Mouse (Mus musculus) midbrain, embryonic 11.5 days (tissue): Measurements from ENCODE around the gene Hhat. TPM values are rescaled to one million over a fixed set of nuclear protein-coding genes. Genes with fewer than 3 reads are reported as not detected.

ENCODE experiments used
- ATAC-seq: fragments of 200-750 bp; cut with Nextera tagmentation; 2 replicates; pipeline ENCODE4 v1.8.0; 2017; ENCODE audit warnings: moderate TSS enrichment, moderate library complexity; ENCODE audit not compliant: low FRiP score
- DNase-seq: peaks from one replicate; pipeline ENCODE4 v3.0.0; 2015; ENCODE audit warnings: low spot score; ENCODE audit errors: missing footprints
- H3K27ac ChIP-seq: fragments of 300-500 bp; sonication (generic); 2 replicates; pipeline ENCODE4 v1.5.1; 2014; ENCODE audit warnings: low read depth, low read length
- H3K27me3 ChIP-seq: fragments of 300-500 bp; sonication (generic); 2 replicates; pipeline ENCODE4 v1.6.1; 2014; ENCODE audit warnings: mild to moderate bottlenecking, low read length, moderate library complexity, mixed read lengths; ENCODE audit not compliant: control insufficient read depth, insufficient read depth
- H3K36me3 ChIP-seq: fragments of 300-500 bp; sonication (generic); 2 replicates; pipeline ENCODE4 v1.6.1; 2014; ENCODE audit warnings: mild to moderate bottlenecking, low read length, moderate library complexity, mixed read lengths; ENCODE audit not compliant: control insufficient read depth, insufficient read depth
- H3K4me1 ChIP-seq: fragments of 300-500 bp; sonication (generic); 2 replicates; pipeline ENCODE4 v1.6.1; 2014; ENCODE audit warnings: low read length; ENCODE audit not compliant: control insufficient read depth, insufficient read depth
- H3K4me2 ChIP-seq: fragments of 300-500 bp; sonication (generic); 2 replicates; pipeline ENCODE4 v1.6.1; 2014; ENCODE audit warnings: mild to moderate bottlenecking, moderate library complexity
- H3K4me3 ChIP-seq: fragments of 300-500 bp; sonication (generic); 2 replicates; pipeline ENCODE4 v1.5.1; 2014; ENCODE audit warnings: low read depth, low read length
- H3K9ac ChIP-seq: fragments of 300-500 bp; sonication (generic); 2 replicates; pipeline ENCODE4 v1.6.1; 2014; ENCODE audit warnings: low read length
- H3K9me3 ChIP-seq: fragments of 300-500 bp; sonication (generic); 2 replicates; pipeline ENCODE4 v1.6.1; 2016; ENCODE audit warnings: low read length; ENCODE audit not compliant: control insufficient read depth
- WGBS: fragments of 180-500 bp; shearing (Covaris S2); extraction: QIAGEN DNeasy Blood & Tissue Kit; methylation state at CpG from one replicate; pipeline ENCODE4 v1.1.7; 2014; 5-methylcytosine and 5-hydroxymethylcytosine counted together
- polyA plus RNA-seq: library from polyadenylated mRNA; unstranded; fragments of >200 nt; fragmentation: Nextera tagmentation; extraction: Ambion mirVana; gene quantifications from 2 replicates; pipeline ENCODE4 v1.2.1, GENCODE M21; 2014

Hhat gene
- polyA plus RNA-seq, 1 experiment from 2014 or later = 11.0 TPM

- H3K27ac ChIP-seq = no peak overlapping the region
- DNase-seq = no peak
- no peaks in the 10 kb centered on the region for H3K9me3 ChIP-seq
- H3K9ac ChIP-seq = no peak overlapping the region
- H3K4me3 ChIP-seq = no peak overlapping the region
- no peaks in the 10 kb centered on the region for H3K27me3 ChIP-seq
- no peaks in the 10 kb centered on the region for H3K36me3 ChIP-seq
- 73% methylated on average over 5 of the region's 5 CpGs for WGBS
- peaks cover 3% of the 10 kb centered on the region; the same call in 1 of the 2 replicates for H3K4me1 ChIP-seq
- no peak overlapping the region for H3K4me2 ChIP-seq
- ATAC-seq = no peak
These were observed 166.6 kb downstream of the Hhat start for GRCm38 (mm10) chr1:192604413-192604812.

- H3K36me3 ChIP-seq = no peaks in the 10 kb centered on the region
- H3K27me3 ChIP-seq = no peaks in the 10 kb centered on the region
- WGBS = 58% methylated on average over 7 of the region's 7 CpGs
- DNase-seq (no peak), ATAC-seq (no peak)
- no peak overlapping the region for H3K4me3 ChIP-seq
- no peak overlapping the region for H3K9ac ChIP-seq
- H3K27ac ChIP-seq = no peak overlapping the region
- H3K4me1 ChIP-seq = peaks cover 3% of the 10 kb centered on the region; the same call in 1 of the 2 replicates
- no peaks in the 10 kb centered on the region for H3K9me3 ChIP-seq
- no peak overlapping the region for H3K4me2 ChIP-seq
These were observed 167.5 kb downstream of the Hhat start for GRCm38 (mm10) chr1:192603556-192603955.

- Histone ChIP-seq H3K4me2 (no peak overlapping the region), H3K4me3 (no peak overlapping the region), H3K27me3 (no peaks in the 10 kb centered on the region), H3K4me1 (peaks cover 3% of the 10 kb centered on the region; the same call in 1 of the 2 replicates), H3K36me3 (no peaks in the 10 kb centered on the region), H3K9me3 (no peaks in the 10 kb centered on the region), H3K27ac (no peak overlapping the region), H3K9ac (no peak overlapping the region)
- WGBS = 93% methylated on average over 3 of the region's 3 CpGs
- no peak for ATAC-seq
- no peak for DNase-seq
These were observed 169.8 kb downstream of the Hhat start for GRCm38 (mm10) chr1:192601206-192601605.

- Histone ChIP-seq H3K27ac (no peak overlapping the region), H3K27me3 (no peaks in the 10 kb centered on the region), H3K4me2 (no peak overlapping the region), H3K4me1 (peaks cover 3% of the 10 kb centered on the region; the same call in 1 of the 2 replicates), H3K4me3 (no peak overlapping the region), H3K9me3 (no peaks in the 10 kb centered on the region), H3K9ac (no peak overlapping the region), H3K36me3 (no peaks in the 10 kb centered on the region)
- no peak for ATAC-seq
- 88% methylated on average over 7 of the region's 7 CpGs for WGBS
- no peak for DNase-seq
These were observed 171.3 kb downstream of the Hhat start for GRCm38 (mm10) chr1:192599746-192600145.

GRCm38 (mm10) chr1:192598380-192598779 is 172.6 kb downstream of the Hhat start:
- WGBS = 47% methylated on average over 2 of the region's 2 CpGs
- H3K4me2 ChIP-seq = no peak overlapping the region

GRCm38 (mm10) chr1:192595426-192595825 is 175.6 kb downstream of the Hhat start:
- no peak overlapping the region for H3K9ac ChIP-seq
- no peak overlapping the region for H3K4me3 ChIP-seq
- WGBS = 79% methylated on average over 4 of the region's 4 CpGs
- H3K9me3 ChIP-seq = no peaks in the 10 kb centered on the region
- no peak overlapping the region for H3K27ac ChIP-seq
- no peak for DNase-seq
- no peaks in the 10 kb centered on the region for H3K36me3 ChIP-seq
- H3K27me3 ChIP-seq = no peaks in the 10 kb centered on the region
- H3K4me2 ChIP-seq = no peak overlapping the region
- H3K4me1 ChIP-seq = no peaks in the 10 kb centered on the region
- ATAC-seq = no peak

More at GRCm38 (mm10) chr1:192598380-192598779, 172.6 kb downstream of the Hhat start:
- Histone ChIP-seq H3K27me3 (no peaks in the 10 kb centered on the region), H3K9ac (no peak overlapping the region), H3K4me3 (no peak overlapping the region), H3K4me1 (no peaks in the 10 kb centered on the region), H3K9me3 (no peaks in the 10 kb centered on the region), H3K36me3 (no peaks in the 10 kb centered on the region), H3K27ac (no peak overlapping the region)
- DNase-seq (peak; percentile 95), ATAC-seq (peak; percentile 79)

GRCm38 (mm10) chr1:192593492-192593891 is 177.5 kb downstream of the Hhat start:
- Histone ChIP-seq H3K36me3 (no peaks in the 10 kb centered on the region), H3K9ac (no peak overlapping the region), H3K27ac (no peak overlapping the region), H3K27me3 (no peaks in the 10 kb centered on the region), H3K9me3 (no peaks in the 10 kb centered on the region), H3K4me2 (no peak overlapping the region), H3K4me3 (no peak overlapping the region), H3K4me1 (no peaks in the 10 kb centered on the region)
- no peak for DNase-seq
- 84% methylated on average over 3 of the region's 3 CpGs for WGBS
- ATAC-seq = no peak

GRCm38 (mm10) chr1:192587451-192587850 is 183.6 kb downstream of the Hhat start:
- ATAC-seq (no peak), DNase-seq (no peak)
- Histone ChIP-seq H3K27me3 (no peaks in the 10 kb centered on the region), H3K4me3 (no peak overlapping the region), H3K27ac (no peak overlapping the region), H3K4me2 (no peak overlapping the region), H3K36me3 (no peaks in the 10 kb centered on the region), H3K4me1 (no peaks in the 10 kb centered on the region), H3K9ac (no peak overlapping the region), H3K9me3 (no peaks in the 10 kb centered on the region)
- 91% methylated on average over 9 of the region's 9 CpGs for WGBS

- Histone ChIP-seq H3K27ac (no peak overlapping the region), H3K27me3 (no peaks in the 10 kb centered on the region), H3K4me1 (no peaks in the 10 kb centered on the region), H3K9me3 (no peaks in the 10 kb centered on the region), H3K36me3 (no peaks in the 10 kb centered on the region), H3K4me3 (no peak overlapping the region), H3K4me2 (no peak overlapping the region), H3K9ac (no peak overlapping the region)
- no peak for DNase-seq
- ATAC-seq = no peak
These were observed 185.7 kb downstream of the Hhat start for GRCm38 (mm10) chr1:192585289-192585688.

GRCm38 (mm10) chr1:192582921-192583320 is 188.1 kb downstream of the Hhat start:
- no peaks in the 10 kb centered on the region for H3K9me3 ChIP-seq
- ATAC-seq = no peak
- no peaks in the 10 kb centered on the region for H3K27me3 ChIP-seq
- no peaks in the 10 kb centered on the region for H3K36me3 ChIP-seq
- H3K4me1 ChIP-seq = no peaks in the 10 kb centered on the region
- no peak for DNase-seq
- H3K4me2 ChIP-seq = no peak overlapping the region
- 83% methylated on average over 2 of the region's 2 CpGs for WGBS
- H3K4me3 ChIP-seq = no peak overlapping the region
- H3K27ac ChIP-seq = no peak overlapping the region
- no peak overlapping the region for H3K9ac ChIP-seq
